In the genomic region with DNA sequence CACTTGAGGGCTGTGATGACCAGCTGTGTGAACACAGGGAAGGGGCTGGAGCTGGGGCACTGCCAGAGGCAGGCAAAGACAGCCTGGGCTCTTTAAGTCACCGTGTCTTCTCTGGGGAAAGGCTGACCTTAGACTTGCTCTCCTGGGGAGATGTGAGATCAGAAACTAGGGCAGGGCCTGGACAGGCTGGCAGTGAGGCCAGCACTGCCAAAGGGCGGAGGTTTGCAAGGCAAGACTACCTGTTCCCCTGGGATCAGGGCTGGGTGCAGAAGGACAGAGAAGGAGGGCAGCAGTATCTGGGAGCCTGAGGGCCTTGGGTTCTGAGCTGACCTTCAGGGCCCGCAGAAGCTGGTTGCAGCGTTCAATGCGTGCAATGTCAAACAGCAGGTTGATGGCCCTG, we compare ENCODE assay signal across 27 mouse cellular contexts.
"Had no signal": no experiment of that assay in that cellular context is flagged by ENCODE, and none has a peak within 500 bp of the region (broad histone marks: within the 10 kb centered on the region; RNA-seq: fewer than 3 reads in every experiment).

No protein-coding gene starts in this region.

- H3K4me1 ChIP-seq: hindbrain, embryonic 10.5 days; intestine, embryonic 15.5 days; limb, embryonic 12.5 days had no signal

- H3K4me3 ChIP-seq: gastrocnemius, adult 2 months; heart, embryonic 10.5 days; heart, embryonic 12.5 days; hindbrain, embryonic 10.5 days; intestine, embryonic 15.5 days; layer of hippocampus, adult 2 months; left cerebral cortex, adult 2 months; limb, embryonic 10.5 days; limb, embryonic 12.5 days; liver, embryonic 13.5 days; liver, embryonic 15.5 days had no signal

- H3K27ac ChIP-seq: gastrocnemius, adult 2 months; heart, embryonic 10.5 days; hindbrain, embryonic 10.5 days; hindbrain, embryonic 14.5 days; intestine, embryonic 15.5 days; layer of hippocampus, adult 2 months; left cerebral cortex, adult 2 months; limb, embryonic 12.5 days; liver, embryonic 13.5 days; liver, embryonic 15.5 days had no signal

- H3K9ac ChIP-seq: heart, embryonic 12.5 days; hindbrain, embryonic 14.5 days; intestine, embryonic 15.5 days; limb, embryonic 12.5 days; liver, embryonic 13.5 days; liver, embryonic 15.5 days; liver, postnatal 0 days had no signal

- ATAC-seq: hindbrain, embryonic 16.5 days; inflammation-experienced regulatory T-cells, adult 6 months; liver, postnatal 0 days had no signal

- H3K27me3 ChIP-seq: heart, embryonic 12.5 days; intestine, embryonic 15.5 days; limb, embryonic 12.5 days; liver, embryonic 13.5 days; liver, embryonic 15.5 days had no signal

- H3K4me2 ChIP-seq: heart, embryonic 12.5 days; hindbrain, embryonic 14.5 days; intestine, embryonic 15.5 days; limb, embryonic 12.5 days; liver, embryonic 11.5 days; liver, embryonic 13.5 days; liver, embryonic 15.5 days had no signal

- DNase-seq: gastrocnemius, adult 2 months; gastrocnemius, postnatal 10 days; gastrocnemius, postnatal 25 days; heart, adult 18-20 months; heart, postnatal 10 days; heart, postnatal 4 days; kidney, adult 18-20 months; kidney, adult 8-10 months; kidney, postnatal 10 days; kidney, postnatal 25 days; kidney, postnatal 4 days; liver; liver, embryonic 13.5 days; liver, postnatal 0 days had no signal

- H3K9me3 ChIP-seq: heart, embryonic 10.5 days; heart, embryonic 12.5 days; hindbrain, embryonic 10.5 days; intestine, embryonic 15.5 days; limb, embryonic 10.5 days; limb, embryonic 12.5 days; liver, embryonic 13.5 days; liver, embryonic 15.5 days had no signal
